Mouse (Mus musculus) olfactory bulb, adult 2 months (tissue): Measurements from ENCODE around the gene Cyp46a1. TPM values are rescaled to one million over a fixed set of nuclear protein-coding genes. Genes with fewer than 3 reads are reported as not detected.

ENCODE experiments used
- H3K27ac ChIP-seq: fragments of 200-500 bp; 2 replicates; pipeline ENCODE4 v1.5.1; 2012; ENCODE audit warnings: low read depth, low read length; ENCODE audit not compliant: insufficient read depth
- H3K4me1 ChIP-seq: fragments of 200-500 bp; 2 replicates; pipeline ENCODE4 v1.6.1; 2012; ENCODE audit warnings: low read length; ENCODE audit not compliant: control insufficient read depth, insufficient read depth
- H3K4me3 ChIP-seq: fragments of 200-500 bp; 2 replicates; pipeline ENCODE4 v1.5.1; 2012; ENCODE audit warnings: mild to moderate bottlenecking, low read depth, low read length, moderate library complexity; ENCODE audit not compliant: insufficient read depth
- CTCF ChIP-seq: fragments of 200-500 bp; IDR thresholded peaks from 2 replicates; pipeline ENCODE4 v1.5.1; 2012; ENCODE audit warnings: low read depth, mild to moderate bottlenecking, low read length, moderate library complexity; ENCODE audit not compliant: insufficient read depth
- POLR2A ChIP-seq: fragments of 200-500 bp; IDR thresholded peaks from 2 replicates; pipeline ENCODE4 v1.6.1; 2012; ENCODE audit warnings: mild to moderate bottlenecking, low read depth, low read length, moderate library complexity; ENCODE audit not compliant: insufficient read depth
- WGBS: fragments of 180-500 bp; shearing (Covaris S2); methylation state at CpG from one replicate; pipeline ENCODE4 v1.1.7; 2018; 5-methylcytosine and 5-hydroxymethylcytosine counted together
- polyA plus RNA-seq: library from polyadenylated mRNA; stranded (reverse); fragments of >200 nt; gene quantifications from 2 replicates; pipeline ENCODE4 v1.2.4, GENCODE M21; 2012; ENCODE audit warnings: low replicate concordance; ENCODE audit not compliant: missing spikeins, insufficient read depth, insufficient read length

The Cyp46a1 gene
- polyA plus RNA-seq, 1 experiment = not detected

- WGBS = 51% methylated on average over 3 of the region's 3 CpGs
- TF ChIP-seq CTCF (no peak), POLR2A (no peak)
Observed at GRCm38 (mm10) chr12:108294620-108295019, 39.6 kb upstream of the Cyp46a1 start.

GRCm38 (mm10) chr12:108297033-108297432 lies 37.1 kb upstream of the Cyp46a1 start:
- TF ChIP-seq CTCF (no peak), POLR2A (no peak)
- WGBS = 87% methylated on average over 6 of the region's 6 CpGs
- Histone ChIP-seq H3K27ac (no peak overlapping the region), H3K4me3 (no peak overlapping the region), H3K4me1 (peaks cover 6% of the 10 kb centered on the region)

More at GRCm38 (mm10) chr12:108294620-108295019, 39.6 kb upstream of the Cyp46a1 start:
- Histone ChIP-seq H3K4me1 (peaks cover 6% of the 10 kb centered on the region), H3K4me3 (no peak overlapping the region), H3K27ac (no peak overlapping the region)

- WGBS = 72% methylated on average over 6 of the region's 6 CpGs
- H3K4me1 ChIP-seq = peaks cover 19% of the 10 kb centered on the region
- no peak for TF ChIP-seq POLR2A
- no peak overlapping the region for H3K27ac ChIP-seq
- no peak overlapping the region for H3K4me3 ChIP-seq
Observed at GRCm38 (mm10) chr12:108301006-108301405, 33.2 kb upstream of the Cyp46a1 start.

- TF ChIP-seq POLR2A (no peak), CTCF (no peak)
- WGBS = 21% methylated on average over 6 of the region's 6 CpGs
- peaks cover 39% of the 10 kb centered on the region for H3K4me1 ChIP-seq
- H3K4me3 ChIP-seq = no peak overlapping the region
- peak overlapping the region; percentile 16; the same call in 1 of the 2 replicates for H3K27ac ChIP-seq
Observed at GRCm38 (mm10) chr12:108303778-108304365, 30.3 kb upstream of the Cyp46a1 start.

- TF ChIP-seq CTCF (no peak), POLR2A (no peak)
- Histone ChIP-seq H3K4me3 (no peak overlapping the region), H3K27ac (no peak overlapping the region), H3K4me1 (peaks cover 48% of the 10 kb centered on the region)
- WGBS = 76% methylated on average over 8 of the region's 8 CpGs
Observed at GRCm38 (mm10) chr12:108305172-108305571, 29.0 kb upstream of the Cyp46a1 start.

GRCm38 (mm10) chr12:108305812-108306794 lies 28.1 kb upstream of the Cyp46a1 start, which contains the start of gene Hhipl1:
Gene Hhipl1, plus strand, starts transcription at chr12:108306270.
- peaks cover 56% of the 10 kb centered on the region for H3K4me1 ChIP-seq
- H3K4me3 ChIP-seq = peak within 1 kb of the TSS; percentile 72
- H3K27ac ChIP-seq = no peak within 1 kb of the TSS
- 6% methylated on average over 67 of the region's 67 CpGs for WGBS
- TF ChIP-seq POLR2A (0 out of 2 replicates have a peak, but pooled peaks have one; percentile 33), CTCF (no peak)

GRCm38 (mm10) chr12:108307553-108307952 lies 26.6 kb upstream of the Cyp46a1 start:
- peaks cover 61% of the 10 kb centered on the region for H3K4me1 ChIP-seq
- WGBS = 49% methylated on average over 14 of the region's 14 CpGs

GRCm38 (mm10) chr12:108308363-108308856 lies 25.8 kb upstream of the Cyp46a1 start:
- Histone ChIP-seq H3K4me1 (peaks cover 58% of the 10 kb centered on the region), H3K4me3 (no peak overlapping the region), H3K27ac (peak overlapping the region; percentile 55)
- no peak for TF ChIP-seq POLR2A
- TF ChIP-seq CTCF = no peak
- WGBS = 83% methylated on average over 16 of the region's 16 CpGs

More at GRCm38 (mm10) chr12:108307553-108307952, 26.6 kb upstream of the Cyp46a1 start:
- peak; percentile 57; the same call in 1 of the 2 replicates for TF ChIP-seq CTCF
- no peak for TF ChIP-seq POLR2A
- H3K27ac ChIP-seq = no peak overlapping the region
- no peak overlapping the region for H3K4me3 ChIP-seq

GRCm38 (mm10) chr12:108309116-108309794 lies 24.9 kb upstream of the Cyp46a1 start:
- Histone ChIP-seq H3K4me3 (no peak overlapping the region), H3K4me1 (peaks cover 54% of the 10 kb centered on the region), H3K27ac (peak overlapping the region; percentile 55)
- TF ChIP-seq CTCF (no peak), POLR2A (no peak)
- WGBS = 38% methylated on average over 8 of the region's 8 CpGs
